Mouse (Mus musculus) liver, postnatal 0 days (tissue): Measurements from ENCODE around the gene Rbpjl.

Source experiments
- CTCF ChIP-seq: sonication (generic); IDR thresholded peaks from 2 replicates; pipeline ENCODE4 v1.5.1; 2016; ENCODE audit warnings: antibody characterized with exemption, low read depth
- EP300 ChIP-seq: IDR thresholded peaks from 2 replicates; pipeline ENCODE4 v1.6.1; 2016; ENCODE audit warnings: antibody characterized with exemption, low read depth, mild to moderate bottlenecking

DNA sequence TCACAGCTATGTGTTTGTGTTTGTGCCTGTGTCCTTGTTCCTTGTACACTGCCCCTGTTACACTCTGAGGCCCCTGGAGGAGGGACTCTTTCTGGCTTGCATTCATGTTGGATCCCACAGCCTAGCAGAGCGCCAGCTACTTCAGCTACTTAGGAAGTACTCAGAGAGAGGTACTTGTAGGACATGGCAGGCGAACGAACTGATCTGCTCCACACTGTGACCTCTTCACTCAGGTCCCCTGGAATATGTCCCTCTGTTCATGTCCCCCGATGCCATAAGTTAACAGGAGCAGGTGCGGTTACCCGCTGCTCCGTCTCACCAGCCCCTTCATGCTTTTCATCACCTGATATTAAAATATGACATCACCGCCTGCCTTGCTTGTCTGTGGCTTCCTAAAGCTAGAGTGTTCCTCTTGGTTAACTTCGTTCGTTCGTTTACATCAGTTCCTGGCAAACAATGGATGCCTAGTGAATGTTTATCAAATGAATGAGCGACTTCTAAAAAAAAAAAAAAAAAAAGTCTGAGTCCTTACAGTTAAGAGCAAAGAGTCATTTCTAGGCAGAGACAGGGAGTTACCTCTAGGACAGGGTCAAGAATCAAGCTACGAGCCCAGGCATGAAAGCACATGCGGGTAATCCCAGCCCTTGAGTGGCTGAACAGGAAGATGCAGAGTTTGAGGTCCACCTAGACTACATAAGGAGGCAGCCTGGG is 50.3 kb downstream of the Rbpjl start:
- TF ChIP-seq CTCF (no peak), EP300 (no peak)
